Mouse (Mus musculus) neural tube, embryonic 12.5 days (tissue): ENCODE results near the gene Sh3pxd2a. TPM values are rescaled to one million over a fixed set of nuclear protein-coding genes. Genes with fewer than 3 reads are reported as not detected.
A peak's percentile ranks its signal among the peaks of the same experiment; 100 is the strongest.

Experiments
- ATAC-seq: fragments of 200-750 bp; cut with Nextera tagmentation; 2 replicates; pipeline ENCODE4 v1.8.0; 2017; ENCODE audit warnings: low read depth, mild to moderate bottlenecking, moderate TSS enrichment, moderate library complexity; ENCODE audit not compliant: low FRiP score
- H3K27ac ChIP-seq: fragments of 300-500 bp; sonication (generic); 2 replicates; pipeline ENCODE4 v1.5.1; 2016
- H3K27me3 ChIP-seq: fragments of 300-500 bp; sonication (generic); replicated peaks from 2 replicates; pipeline ENCODE4 v1.6.1; 2016; ENCODE audit warnings: mild to moderate bottlenecking
- H3K36me3 ChIP-seq: fragments of 300-500 bp; sonication (generic); 2 replicates; pipeline ENCODE4 v1.6.1; 2016; ENCODE audit warnings: mild to moderate bottlenecking
- H3K4me1 ChIP-seq: fragments of 300-500 bp; sonication (generic); 2 replicates; pipeline ENCODE4 v1.6.1; 2016
- H3K4me2 ChIP-seq: fragments of 300-500 bp; sonication (generic); replicated peaks from 2 replicates; pipeline ENCODE4 v1.6.1; 2016; ENCODE audit warnings: mild to moderate bottlenecking
- H3K4me3 ChIP-seq: fragments of 300-500 bp; sonication (generic); 2 replicates; pipeline ENCODE4 v1.5.1; 2016
- H3K9ac ChIP-seq: fragments of 300-500 bp; sonication (generic); 2 replicates; pipeline ENCODE4 v1.6.1; 2016; ENCODE audit warnings: mild to moderate bottlenecking
- H3K9me3 ChIP-seq: fragments of 300-500 bp; sonication (generic); 2 replicates; pipeline ENCODE4 v1.6.1; 2016; ENCODE audit warnings: mild to moderate bottlenecking
- WGBS: fragments of 180-500 bp; shearing (Covaris S2); methylation state at CpG from one replicate; pipeline ENCODE4 v1.1.7; 2016; 5-methylcytosine and 5-hydroxymethylcytosine counted together
- polyA plus RNA-seq: library from polyadenylated mRNA; unstranded; fragments of >200 nt; fragmentation: Nextera tagmentation; extraction: Ambion mirVana; gene quantifications from 2 replicates; pipeline ENCODE4 v1.2.1, GENCODE M21; 2016

The Sh3pxd2a gene
- polyA plus RNA-seq, 1 experiment from 2014 or later: 4.6 TPM

DNA sequence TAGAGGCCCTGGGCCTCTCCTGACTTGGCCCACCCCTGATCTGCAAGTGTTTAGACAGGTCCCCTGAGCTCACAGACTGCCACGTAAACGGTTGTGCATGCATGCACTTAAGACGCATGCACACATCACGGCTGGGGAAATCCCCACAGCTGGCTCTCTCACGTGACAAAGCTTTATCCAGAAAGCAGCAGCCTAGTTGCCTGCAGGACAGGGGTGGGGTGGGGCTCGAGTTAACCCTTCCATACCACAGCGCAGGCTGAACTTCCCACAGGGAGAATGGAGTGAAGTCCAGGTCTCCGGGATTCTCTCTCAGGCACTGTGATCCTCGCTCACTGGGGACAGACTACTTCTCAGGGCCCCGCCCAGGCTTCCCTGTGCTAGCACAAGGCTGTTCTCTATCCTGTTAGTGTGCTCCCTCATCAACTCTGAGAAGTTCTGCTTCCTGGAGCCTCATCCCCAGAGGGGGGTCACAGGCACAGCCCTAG is 133.4 kb downstream of the Sh3pxd2a start:
- Histone ChIP-seq H3K9me3 (no peaks in the 10 kb centered on the region), H3K4me3 (no peak overlapping the region), H3K36me3 (no peaks in the 10 kb centered on the region), H3K4me2 (peak overlapping the region; percentile 25), H3K9ac (0 out of 2 replicates have a peak overlapping the region, but pooled peaks have one; percentile 33), H3K4me1 (peaks cover 53% of the 10 kb centered on the region), H3K27ac (no peak overlapping the region), H3K27me3 (no peaks in the 10 kb centered on the region)
- ATAC-seq: no peak; the same call in 1 of the 2 replicates
- 25% methylated on average over 10 of the region's 10 CpGs for WGBS

DNA sequence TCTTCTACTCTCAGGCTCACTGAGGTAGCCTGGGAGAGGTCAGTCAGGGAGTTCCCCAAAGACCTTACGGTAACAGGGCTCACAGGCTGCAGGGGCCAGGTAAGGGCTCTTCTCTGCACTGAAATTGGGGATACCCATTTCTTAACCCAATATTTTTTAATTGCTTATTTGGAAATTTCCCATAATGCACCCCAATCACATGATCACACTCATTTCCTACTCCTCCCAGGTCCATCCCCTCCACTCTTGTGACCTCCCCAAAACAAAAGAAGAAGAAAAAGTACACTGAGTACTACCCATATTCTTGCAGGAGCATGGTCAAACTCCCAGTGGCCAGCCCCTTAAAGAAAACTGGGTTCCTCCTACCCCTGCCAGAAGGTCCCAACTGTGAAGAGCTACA is 135.1 kb downstream of the Sh3pxd2a start:
- no peaks in the 10 kb centered on the region for H3K27me3 ChIP-seq
- WGBS: 81% methylated on average over 1 of the region's 1 CpGs
- H3K4me2 ChIP-seq: no peak overlapping the region
- no peaks in the 10 kb centered on the region for H3K9me3 ChIP-seq
- H3K4me1 ChIP-seq: peaks cover 40% of the 10 kb centered on the region
- no peak overlapping the region for H3K27ac ChIP-seq
- no peak overlapping the region for H3K4me3 ChIP-seq
- H3K36me3 ChIP-seq: no peaks in the 10 kb centered on the region
- ATAC-seq: no peak
- H3K9ac ChIP-seq: no peak overlapping the region

DNA sequence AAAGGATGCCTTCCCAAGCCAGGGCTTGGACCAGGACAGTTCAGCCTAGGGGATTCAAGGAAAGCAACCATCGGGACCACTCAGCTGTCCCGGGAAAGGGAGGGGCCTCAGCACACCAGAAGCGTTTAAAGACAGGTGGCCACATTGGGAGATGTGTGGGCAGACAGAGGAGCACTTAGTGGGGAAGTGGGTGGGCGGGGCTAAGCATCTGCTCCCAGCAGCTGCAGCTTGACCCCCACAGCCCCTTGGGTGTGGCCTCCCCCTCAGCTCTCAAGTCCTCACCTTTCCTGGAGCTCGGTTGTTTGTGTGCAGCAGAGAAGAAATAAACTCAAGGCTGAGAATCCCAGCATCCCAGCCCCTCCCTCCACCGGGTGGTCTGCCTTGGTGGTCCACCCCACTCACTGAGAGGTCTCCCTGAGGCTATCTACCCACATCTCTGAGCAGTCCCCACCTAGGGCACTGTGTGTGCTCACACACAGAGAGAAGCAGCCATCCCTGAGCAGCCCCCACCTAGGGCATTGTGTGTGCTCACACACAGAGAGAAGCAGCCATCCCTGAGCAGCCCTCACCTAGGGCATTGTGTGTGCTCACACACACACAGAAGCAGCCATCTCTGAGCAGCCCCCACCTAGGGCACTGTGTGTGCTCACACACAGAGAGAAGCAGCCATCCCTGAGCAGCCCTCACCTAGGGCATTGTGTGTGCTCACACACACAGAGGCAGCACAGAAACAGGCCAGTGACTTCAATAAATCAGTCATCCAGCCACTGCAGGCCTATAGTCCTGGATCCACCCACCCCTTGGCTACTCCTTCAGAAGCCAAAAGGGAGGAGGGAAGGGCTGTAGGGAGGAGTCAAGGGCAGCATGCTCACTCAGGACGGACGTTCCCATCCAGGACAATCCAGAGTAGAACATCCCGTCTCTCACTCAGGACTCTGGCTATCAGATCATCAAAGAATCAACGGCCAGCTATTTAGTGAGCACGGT is 136.0 kb downstream of the Sh3pxd2a start:
- H3K4me1 ChIP-seq: peaks cover 40% of the 10 kb centered on the region
- peak; percentile 50 for ATAC-seq
- no peaks in the 10 kb centered on the region for H3K9me3 ChIP-seq
- no peaks in the 10 kb centered on the region for H3K36me3 ChIP-seq
- peak overlapping the region; percentile 47; the same call in 1 of the 2 replicates for H3K27ac ChIP-seq
- H3K4me3 ChIP-seq: no peak overlapping the region
- H3K27me3 ChIP-seq: no peaks in the 10 kb centered on the region
- 21% methylated on average over 11 of the region's 11 CpGs for WGBS
- H3K9ac ChIP-seq: peak overlapping the region; percentile 40
- 0 out of 2 replicates have a peak overlapping the region, but pooled peaks have one; percentile 3 for H3K4me2 ChIP-seq

GRCm38 (mm10) chr19:47325881-47326280 is 138.3 kb downstream of the Sh3pxd2a start:
- Histone ChIP-seq H3K9ac (no peak overlapping the region), H3K27me3 (no peaks in the 10 kb centered on the region), H3K4me3 (no peak overlapping the region), H3K27ac (no peak overlapping the region), H3K9me3 (no peaks in the 10 kb centered on the region), H3K36me3 (no peaks in the 10 kb centered on the region), H3K4me1 (peaks cover 29% of the 10 kb centered on the region), H3K4me2 (no peak overlapping the region)
- no peak for ATAC-seq
- WGBS: 40% methylated on average over 5 of the region's 5 CpGs

DNA sequence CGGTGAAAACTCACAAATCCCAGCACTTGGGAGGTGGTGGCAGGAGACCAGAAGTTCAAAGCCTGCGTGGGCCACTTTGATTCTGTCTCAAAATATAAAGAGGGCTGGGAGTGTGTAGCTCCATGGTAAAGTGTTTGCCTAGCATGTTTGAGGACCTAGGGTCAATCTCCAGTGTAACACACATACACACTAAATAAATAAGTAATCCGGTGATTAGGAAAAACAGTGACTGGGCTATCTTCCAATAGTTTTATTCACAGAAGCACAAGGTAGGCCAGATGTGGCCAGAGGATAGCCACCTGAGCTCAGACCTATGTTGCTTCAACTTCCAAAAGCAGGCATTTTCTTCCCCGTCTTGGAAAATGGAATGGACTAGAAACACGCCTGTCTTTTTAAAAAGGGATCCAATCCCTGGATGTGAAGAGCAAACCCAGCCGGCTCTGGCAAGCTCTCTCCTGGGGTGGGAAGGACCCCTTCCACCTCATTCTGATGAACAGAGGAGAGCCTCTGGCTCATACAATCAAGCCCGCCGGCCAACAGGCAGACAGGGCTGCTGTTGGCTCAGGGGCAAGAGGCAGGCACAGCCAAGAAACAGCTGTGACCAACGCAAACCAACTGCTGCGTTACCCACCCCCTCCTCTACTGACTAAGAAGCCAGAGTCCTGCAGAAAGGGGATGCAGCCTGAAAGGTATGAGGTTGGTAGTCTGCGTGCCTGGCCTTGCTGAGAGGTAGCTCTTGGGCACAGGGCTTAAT is 140.9 kb downstream of the Sh3pxd2a start:
- ATAC-seq: no peak
- WGBS: 73% methylated on average over 11 of the region's 11 CpGs
- no peak overlapping the region for H3K4me3 ChIP-seq
- H3K9ac ChIP-seq: no peak overlapping the region
- H3K27me3 ChIP-seq: no peaks in the 10 kb centered on the region
- H3K4me1 ChIP-seq: peaks cover 37% of the 10 kb centered on the region
- H3K9me3 ChIP-seq: no peaks in the 10 kb centered on the region
- H3K27ac ChIP-seq: no peak overlapping the region
- H3K36me3 ChIP-seq: no peaks in the 10 kb centered on the region
- H3K4me2 ChIP-seq: no peak overlapping the region

DNA sequence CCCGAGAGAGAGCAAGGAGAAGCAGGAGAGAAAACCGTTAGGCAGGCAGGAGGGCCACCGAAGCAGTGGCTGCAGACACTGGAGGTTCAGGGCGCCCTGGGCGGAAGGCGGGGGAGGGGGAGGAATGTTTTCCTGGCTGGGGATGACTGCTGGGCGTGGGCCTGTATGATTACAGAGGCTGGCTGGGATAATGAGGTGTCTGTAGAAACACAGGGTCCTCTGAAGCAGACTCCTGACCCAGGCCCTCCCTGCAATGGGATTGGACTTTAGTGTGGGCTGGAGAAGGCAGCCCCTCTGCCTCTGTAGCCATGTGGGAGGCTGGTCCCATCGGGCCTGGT is 143.9 kb downstream of the Sh3pxd2a start:
- H3K36me3 ChIP-seq: no peaks in the 10 kb centered on the region
- no peaks in the 10 kb centered on the region for H3K27me3 ChIP-seq
- H3K4me3 ChIP-seq: no peak overlapping the region
- no peak overlapping the region for H3K27ac ChIP-seq
- WGBS: 21% methylated on average over 8 of the region's 8 CpGs
- no peak overlapping the region; the same call in 1 of the 2 replicates for H3K9ac ChIP-seq
- peaks cover 38% of the 10 kb centered on the region for H3K4me1 ChIP-seq
- no peak for ATAC-seq
- no peaks in the 10 kb centered on the region for H3K9me3 ChIP-seq
- no peak overlapping the region for H3K4me2 ChIP-seq

- no peaks in the 10 kb centered on the region for H3K36me3 ChIP-seq
- peaks cover 44% of the 10 kb centered on the region for H3K4me1 ChIP-seq
- no peak for ATAC-seq
- WGBS: 57% methylated on average over 10 of the region's 10 CpGs
- no peak overlapping the region for H3K27ac ChIP-seq
- no peak overlapping the region for H3K4me2 ChIP-seq
- H3K9me3 ChIP-seq: no peaks in the 10 kb centered on the region
- no peak overlapping the region; the same call in 1 of the 2 replicates for H3K9ac ChIP-seq
- no peaks in the 10 kb centered on the region for H3K27me3 ChIP-seq
- no peak overlapping the region for H3K4me3 ChIP-seq
Observed at GRCm38 (mm10) chr19:47319521-47320330, 144.5 kb downstream of the Sh3pxd2a start.

DNA sequence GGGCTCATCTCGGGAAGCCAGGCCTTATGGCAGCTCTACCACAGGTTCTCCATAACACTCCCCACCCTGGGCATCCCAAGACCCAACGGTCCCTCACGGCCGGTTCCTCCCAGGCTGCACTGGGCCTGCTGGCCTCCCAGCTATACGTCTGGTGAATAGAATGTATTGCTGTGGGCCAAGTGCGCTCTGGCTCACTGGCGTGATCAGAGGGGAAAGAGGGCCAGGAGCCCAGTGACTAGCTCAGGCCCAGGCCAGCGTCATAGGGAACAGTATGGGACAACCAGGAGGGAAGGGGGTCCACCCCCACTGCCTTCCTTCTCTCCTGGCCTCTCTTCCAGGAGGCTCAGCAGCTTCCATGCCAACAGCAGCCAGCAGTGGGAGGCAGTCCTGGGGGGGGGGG is 145.1 kb downstream of the Sh3pxd2a start:
- no peak for ATAC-seq
- H3K4me3 ChIP-seq: no peak overlapping the region
- H3K27ac ChIP-seq: no peak overlapping the region
- no peak overlapping the region for H3K9ac ChIP-seq
- no peaks in the 10 kb centered on the region for H3K9me3 ChIP-seq
- no peak overlapping the region for H3K4me2 ChIP-seq
- no peaks in the 10 kb centered on the region for H3K36me3 ChIP-seq
- no peaks in the 10 kb centered on the region for H3K27me3 ChIP-seq
- 88% methylated on average over 8 of the region's 8 CpGs for WGBS
- peaks cover 50% of the 10 kb centered on the region for H3K4me1 ChIP-seq

- H3K27ac ChIP-seq: no peak overlapping the region
Observed at GRCm38 (mm10) chr19:47317063-47317938, 146.9 kb downstream of the Sh3pxd2a start.

GRCm38 (mm10) chr19:47316288-47317062 is 147.7 kb downstream of the Sh3pxd2a start:
- no peaks in the 10 kb centered on the region for H3K36me3 ChIP-seq
- peaks cover 62% of the 10 kb centered on the region for H3K4me1 ChIP-seq
- H3K9ac ChIP-seq: no peak overlapping the region
- ATAC-seq: no peak
- H3K4me2 ChIP-seq: no peak overlapping the region
- 76% methylated on average over 19 of the region's 19 CpGs for WGBS
- no peaks in the 10 kb centered on the region for H3K27me3 ChIP-seq
- no peak overlapping the region for H3K4me3 ChIP-seq
- H3K27ac ChIP-seq: no peak overlapping the region
- H3K9me3 ChIP-seq: no peaks in the 10 kb centered on the region

More at GRCm38 (mm10) chr19:47317063-47317938, 146.9 kb downstream of the Sh3pxd2a start:
- ATAC-seq: no peak
- H3K4me1 ChIP-seq: peaks cover 62% of the 10 kb centered on the region
- H3K27me3 ChIP-seq: no peaks in the 10 kb centered on the region
- WGBS: 73% methylated on average over 15 of the region's 15 CpGs
- no peaks in the 10 kb centered on the region for H3K9me3 ChIP-seq
- no peak overlapping the region for H3K4me3 ChIP-seq
- H3K9ac ChIP-seq: no peak overlapping the region
- H3K36me3 ChIP-seq: no peaks in the 10 kb centered on the region
- no peak overlapping the region for H3K4me2 ChIP-seq
